Mouse (Mus musculus) left cerebral cortex, postnatal 36 days (tissue): ENCODE measurements around the gene Lrch3. TPM values are rescaled to one million over a fixed set of nuclear protein-coding genes. Genes with fewer than 3 reads are reported as not detected.
"Not testable (repeated sequence)": the region's sequence is repeated elsewhere in the genome, so short reads cannot be mapped to it uniquely, and the experiment has no call there.

Experiments used
- DNase-seq, 2 experiments: peaks; one replicate each; pipeline ENCODE4 v3.0.0; 2021 to 2022; ENCODE audit warnings: low spot score in 2 of 2, mixed read lengths in 1 of 2
- intact Hi-C: fragments of 180-260 bp; cut with DNase I; formaldehyde crosslinking; loops from one replicate; pipeline ENCODE4 v1.15.1; 2025
- total RNA-seq, 2 experiments: library from RNA; stranded (reverse); gene quantifications; 2 replicates each; pipeline ENCODE4 v1.2.3; 2021

Gene Lrch3
- total RNA-seq, 2 experiments from 2014 or later, result 31.5 to 39.3 TPM

- intact Hi-C loops, result no loop called here
- DNase-seq, result no peak
These were observed 122.1 kb downstream of the Lrch3 start for GRCm38 (mm10) chr16:33036006-33036405.

- DNase-seq, result no peak
- intact Hi-C loops, result no loop called here
These were observed 128.8 kb downstream of the Lrch3 start for GRCm38 (mm10) chr16:33042682-33043081.

GRCm38 (mm10) chr16:33043268-33043667 lies 129.4 kb downstream of the Lrch3 start:
- no peak for DNase-seq
- intact Hi-C loops, result no loop called here

- intact Hi-C loops, result no loop called here
- DNase-seq, result no peak
These were observed 134.1 kb downstream of the Lrch3 start for GRCm38 (mm10) chr16:33048004-33048403.

- DNase-seq, result no peak
- intact Hi-C loops, result no loop called here
These were observed 134.8 kb downstream of the Lrch3 start for GRCm38 (mm10) chr16:33048686-33049085.

DNA sequence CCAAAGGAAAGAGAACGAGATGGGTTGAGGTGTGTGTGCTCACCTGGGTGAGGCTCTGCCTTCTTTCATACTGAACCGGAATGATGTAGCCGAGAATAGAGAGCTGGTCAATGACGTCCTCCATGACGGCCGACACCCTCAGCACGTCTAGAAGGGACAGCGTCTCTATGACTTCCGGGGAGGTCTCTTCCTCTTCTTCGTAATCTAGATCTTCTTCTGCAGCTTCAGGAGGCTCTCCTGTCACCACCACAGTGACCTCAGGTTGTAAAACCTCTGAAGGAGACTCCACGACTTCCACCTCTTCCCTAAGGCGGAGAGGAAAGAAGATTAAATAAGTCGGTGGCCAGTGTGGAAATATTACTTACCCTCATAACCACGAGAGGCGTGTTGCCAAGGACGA lies 135.9 kb downstream of the Lrch3 start:
- intact Hi-C loops, result no loop called here
- DNase-seq, result no peak

DNA sequence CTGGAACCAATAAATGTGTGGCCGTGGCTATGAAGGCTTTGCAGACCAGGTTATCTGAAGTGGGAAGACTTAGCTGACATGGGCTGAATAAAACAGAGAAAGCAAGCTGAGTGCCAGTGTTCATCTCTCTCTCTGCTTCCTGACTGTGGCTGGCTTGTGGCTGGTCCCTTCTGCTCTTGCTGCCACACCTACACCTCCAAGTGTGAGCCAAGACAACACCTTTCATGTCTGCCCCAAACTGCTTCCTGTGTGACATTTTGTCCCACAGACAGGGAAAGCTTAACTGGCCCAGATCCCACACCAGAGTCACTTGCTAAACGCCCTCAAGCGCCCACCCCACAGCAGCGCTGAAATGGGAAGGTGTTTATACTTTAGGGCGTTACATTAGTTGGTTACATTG lies 139.2 kb downstream of the Lrch3 start:
- intact Hi-C loops, result no loop called here
- DNase-seq, result no peak

DNA sequence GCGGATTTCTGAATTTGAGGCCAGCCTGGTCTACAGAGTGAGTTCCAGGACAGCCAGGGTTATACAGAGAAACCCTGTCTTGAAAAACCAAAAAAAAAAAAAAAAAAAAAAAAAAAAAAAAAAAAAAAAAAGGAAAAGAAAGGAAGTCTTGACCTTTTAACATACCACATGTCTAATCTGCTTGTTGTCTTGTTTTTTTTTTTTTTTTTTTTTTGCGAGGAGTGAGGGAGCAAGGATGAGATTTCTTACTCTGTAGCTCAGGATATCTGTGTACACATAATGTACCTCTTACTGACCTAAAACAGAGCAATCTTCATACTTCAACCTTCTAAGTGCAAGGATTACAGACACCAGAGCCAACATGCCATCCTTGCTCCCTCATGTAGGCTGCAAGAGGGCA lies 141.0 kb downstream of the Lrch3 start:
- intact Hi-C loops, result not testable (repeated sequence)

DNA sequence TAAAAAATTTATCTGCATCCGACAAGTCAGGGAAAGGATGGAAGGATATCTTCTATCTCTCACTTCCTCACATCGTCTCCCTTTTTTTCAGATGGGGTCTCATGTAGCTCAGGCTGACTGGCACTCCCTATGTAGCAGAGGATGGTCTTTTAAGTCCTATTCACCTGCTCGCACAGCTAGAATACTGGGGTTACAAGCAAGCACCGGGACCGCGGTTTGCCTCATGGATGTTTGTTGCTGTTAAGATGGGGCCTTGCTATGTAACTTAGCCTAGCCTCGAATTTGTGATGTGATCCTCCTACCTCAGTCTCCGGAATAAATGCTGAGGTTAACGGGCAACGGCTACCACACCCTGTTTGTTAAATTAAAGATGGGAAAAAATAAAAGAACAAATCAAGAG lies 141.8 kb downstream of the Lrch3 start:
- intact Hi-C loops, result no loop called here
- DNase-seq, result peak in 1 of 2 experiments; percentile 4

More for the DNA sequence above, 141.0 kb downstream of the Lrch3 start:
- not testable (repeated sequence) for DNase-seq

GRCm38 (mm10) chr16:33056095-33056785 lies 142.3 kb downstream of the Lrch3 start, which contains the start of the genes Iqcg and Rpl35a:
Iqcg (minus strand) TSS chr16:33056218.
Rpl35a (plus strand) TSS chr16:33056453.
- intact Hi-C loops, result no loop called here
- peak; percentile 91 to 92 for DNase-seq

DNA sequence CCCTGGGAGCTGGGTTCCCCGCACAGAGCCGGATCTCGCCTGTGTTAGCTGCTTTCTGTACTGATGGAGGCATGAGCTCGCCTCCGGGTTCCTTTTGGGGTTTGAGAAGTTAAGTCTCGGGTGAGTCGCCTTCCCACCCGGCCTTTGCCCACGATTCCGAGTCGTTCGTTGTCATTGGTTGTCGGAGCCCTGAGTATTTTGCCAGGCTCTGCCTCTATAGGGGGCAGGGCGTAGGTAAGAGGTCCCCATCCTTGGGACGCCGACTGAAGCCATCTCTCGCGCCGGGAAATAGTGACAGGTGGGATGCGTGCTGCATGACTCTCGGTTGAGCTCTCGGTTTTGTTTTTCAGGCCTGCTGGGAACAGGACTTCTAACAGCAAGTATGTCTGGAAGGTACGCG lies 142.9 kb downstream of the Lrch3 start:
- intact Hi-C loops, result no loop called here
- DNase-seq, result peak in 1 of 2 experiments; percentile 7

- intact Hi-C loops, result no loop called here
These were observed 144.1 kb downstream of the Lrch3 start for GRCm38 (mm10) chr16:33058033-33058432.

DNA sequence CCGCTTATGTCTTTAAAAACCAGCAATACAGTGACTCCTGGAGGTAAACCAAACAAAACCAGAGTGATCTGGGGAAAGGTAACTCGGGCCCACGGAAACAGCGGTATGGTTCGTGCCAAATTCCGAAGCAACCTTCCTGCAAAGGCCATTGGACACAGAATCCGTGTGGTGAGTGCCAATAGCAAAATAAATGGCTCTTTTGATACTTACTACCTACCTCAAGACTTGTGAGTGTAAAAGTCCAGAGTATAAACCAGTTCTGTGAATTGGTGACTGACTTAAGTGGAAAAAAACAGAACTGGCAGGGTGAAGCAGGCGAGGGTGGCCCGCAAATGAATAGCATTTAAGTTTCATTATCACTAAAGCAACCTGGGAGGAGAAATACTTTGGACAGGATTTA lies 144.8 kb downstream of the Lrch3 start:
- intact Hi-C loops, DNase-seq: not testable (repeated sequence)

More at GRCm38 (mm10) chr16:33058033-33058432, 144.1 kb downstream of the Lrch3 start:
- no peak for DNase-seq

DNA sequence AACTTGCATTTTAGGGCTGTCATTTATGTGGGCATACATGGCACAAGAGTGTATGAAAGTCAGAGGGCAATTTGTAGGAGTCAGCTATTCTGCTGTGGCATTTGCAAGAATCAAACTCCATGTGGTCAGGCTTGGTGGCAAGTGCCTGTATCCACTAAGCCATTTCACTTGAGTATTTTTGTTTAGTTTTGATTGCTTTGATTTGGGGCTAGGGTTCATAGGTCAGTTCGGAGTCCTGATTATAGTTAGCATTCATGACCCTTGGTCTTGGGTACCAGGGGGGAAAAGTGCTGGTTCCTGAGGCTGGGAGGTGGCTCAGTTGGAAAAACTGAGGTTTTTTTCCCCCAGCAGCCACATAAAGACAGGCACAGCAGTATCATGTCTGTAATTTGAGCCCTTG lies 145.6 kb downstream of the Lrch3 start:
- no peak for DNase-seq
- intact Hi-C loops, result no loop called here

DNA sequence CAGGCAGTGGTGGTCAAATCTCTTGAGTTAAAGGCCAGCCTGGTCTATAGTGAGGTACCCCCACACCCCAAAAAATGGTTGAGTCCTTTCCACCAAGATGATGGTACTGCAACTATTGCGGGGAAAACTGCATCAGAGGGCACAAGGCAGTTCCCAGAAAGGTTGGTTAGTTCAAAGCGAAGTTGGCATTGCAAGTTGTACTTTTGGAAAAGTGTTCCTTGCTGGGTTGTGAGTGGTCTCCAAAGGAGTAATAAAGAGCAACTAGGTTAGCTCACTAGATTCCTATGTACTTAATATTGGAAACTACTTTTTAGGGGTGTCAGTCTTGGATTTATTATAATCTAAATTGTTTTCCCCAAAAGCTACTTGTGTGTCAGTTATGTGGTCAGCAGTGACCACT lies 147.0 kb downstream of the Lrch3 start:
- intact Hi-C loops, result no loop called here
- no peak for DNase-seq

GRCm38 (mm10) chr16:33061400-33061799 lies 147.5 kb downstream of the Lrch3 start:
- DNase-seq, result no peak

DNA sequence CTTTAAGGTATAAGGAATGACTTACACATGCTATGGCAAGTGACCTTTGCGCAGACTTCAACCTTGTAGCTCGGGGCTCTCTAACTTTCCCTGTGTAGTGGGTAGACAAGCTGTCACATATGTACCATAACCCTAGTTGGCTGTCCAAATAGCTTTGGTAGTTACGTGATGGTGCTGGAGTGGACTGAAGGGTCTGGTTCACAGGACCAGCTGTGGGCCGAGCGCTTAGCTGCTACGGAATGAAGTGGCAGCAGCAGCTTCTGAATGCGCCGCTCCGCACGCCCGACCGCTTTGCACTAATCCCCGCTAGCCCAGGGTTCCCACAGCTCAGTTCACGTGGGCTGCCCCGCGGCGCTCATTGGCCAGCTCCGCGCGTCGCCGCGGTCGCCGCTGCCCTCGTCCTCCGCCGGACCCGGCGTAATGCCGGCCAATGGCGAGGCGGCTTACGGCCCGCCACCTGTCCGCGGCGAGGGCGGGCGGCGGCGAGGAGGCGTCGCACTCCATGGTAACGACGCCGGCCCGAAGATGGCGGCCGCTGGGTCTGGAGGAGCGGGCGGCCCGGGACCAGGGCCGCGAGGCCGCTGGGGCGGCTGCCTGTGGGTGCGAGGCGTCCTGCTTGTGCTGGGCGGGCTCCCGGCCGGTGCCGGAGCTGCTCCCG lies 148.3 kb downstream of the Lrch3 start, which contains the start of gene Lmln:
Lmln (plus strand) TSS at position 498 of the 658 bp plus-strand sequence.
- intact Hi-C loops, result no loop called here
- DNase-seq, result peak; percentile 89 to 93

More at GRCm38 (mm10) chr16:33061400-33061799, 147.5 kb downstream of the Lrch3 start:
- intact Hi-C loops, result no loop called here

DNA sequence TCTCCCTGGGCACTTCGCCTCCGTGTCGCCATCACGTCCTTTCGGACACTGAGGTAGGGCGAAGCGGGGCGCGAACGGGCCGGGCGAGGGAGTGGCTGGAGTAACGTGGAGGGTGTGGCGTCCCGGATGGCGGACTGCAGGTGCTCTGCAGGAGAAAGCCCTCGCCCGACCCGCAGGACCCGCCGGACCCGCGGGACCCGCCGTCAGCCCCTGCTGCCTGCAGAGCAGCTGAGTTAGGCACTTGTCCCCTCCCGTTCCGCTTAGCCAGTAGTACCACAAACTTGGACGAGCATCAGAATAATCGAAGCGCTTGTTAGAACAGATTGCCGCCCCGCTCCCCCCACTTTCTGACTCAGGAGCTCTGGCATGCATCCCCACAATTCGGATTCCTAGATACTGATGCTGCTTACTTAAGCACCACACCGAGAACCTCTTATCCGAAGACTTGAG lies 148.8 kb downstream of the Lrch3 start:
- DNase-seq, result peak in 1 of 2 experiments; percentile 63
- intact Hi-C loops, result no loop called here

GRCm38 (mm10) chr16:33063267-33063666 lies 149.4 kb downstream of the Lrch3 start:
- intact Hi-C loops, result no loop called here
- DNase-seq, result no peak

DNA sequence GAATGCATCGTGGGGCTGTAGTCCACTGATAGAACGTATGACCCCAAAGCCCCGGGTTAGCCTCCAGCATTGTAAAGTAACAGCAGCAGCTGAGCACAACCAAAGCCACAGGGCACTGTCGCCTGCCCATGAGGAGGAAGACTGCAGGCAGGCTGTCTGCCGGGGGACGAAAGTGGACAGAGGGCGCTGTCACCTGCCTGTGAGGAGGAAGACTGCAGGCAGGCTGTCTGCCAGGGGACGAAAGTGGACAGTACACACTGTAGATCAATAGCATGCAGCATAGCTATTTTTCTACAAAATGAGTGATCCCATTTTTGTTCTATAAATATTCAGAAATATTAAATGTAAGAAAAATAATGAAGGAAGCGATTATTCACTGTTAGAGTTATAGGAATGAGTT lies 150.7 kb downstream of the Lrch3 start:
- intact Hi-C loops, result no loop called here

More for the DNA sequence above, 150.7 kb downstream of the Lrch3 start:
- no peak for DNase-seq
